Mouse (Mus musculus): ENCODE data around the gene Borcs7. TPM values are rescaled to one million over a fixed set of nuclear protein-coding genes. Genes with fewer than 3 reads are reported as not detected.

Borcs7 gene
- polyA plus RNA-seq, 1 experiment = 5.3 TPM

DNA sequence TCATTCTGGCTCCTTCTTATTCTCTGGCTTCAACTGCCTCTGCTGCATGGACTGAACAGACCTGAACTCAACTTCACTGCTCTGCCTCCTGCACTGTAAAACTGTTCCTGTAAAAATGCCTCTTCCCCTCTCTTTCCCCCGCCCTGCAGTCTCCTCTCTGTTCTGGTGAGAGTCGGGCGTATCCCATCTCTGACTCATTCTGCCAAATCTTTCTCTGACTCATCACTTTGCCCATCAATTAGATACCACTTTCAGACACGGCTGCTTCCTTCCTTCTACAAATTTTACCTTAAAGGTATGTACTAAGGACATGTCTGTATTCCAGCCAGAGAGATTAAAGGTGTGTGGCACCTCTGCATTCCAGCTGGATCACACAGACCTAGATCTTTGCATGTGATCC lies 28.4 kb downstream of the Borcs7 start:
- H3K36me3 ChIP-seq (ENCODE audit: control insufficient read depth, insufficient read depth) = no peaks in the 10 kb centered on the region
- H3K4me2 ChIP-seq (ENCODE audit: low read depth) = no peak overlapping the region
- H3K4me3 ChIP-seq = no peak overlapping the region
- H3K27me3 ChIP-seq (ENCODE audit: control insufficient read depth, insufficient read depth, insufficient read length) = no peaks in the 10 kb centered on the region
- TF ChIP-seq MYOG (IDR thresholded peaks at IDR 0.05; ENCODE audit: control insufficient read depth in 1 of 3, insufficient read depth in 1 of 3, insufficient read length in 2 of 3, low read depth in 2 of 3) (no peak), POLR2A (IDR thresholded peaks at IDR 0.05; ENCODE audit: insufficient read length, low read depth) (no peak), TCF12 (IDR thresholded peaks at IDR 0.05; ENCODE audit: insufficient read depth, poor library complexity, severe bottlenecking) (no peak), SRF (IDR thresholded peaks at IDR 0.05; ENCODE audit: control insufficient read depth, insufficient read length, low read depth) (no peak), POLR2AphosphoS2 (IDR thresholded peaks at IDR 0.05; ENCODE audit: insufficient read length, low read depth) (no peak), USF1 (IDR thresholded peaks at IDR 0.05; ENCODE audit: low read depth) (no peak), MAX (IDR thresholded peaks at IDR 0.05; ENCODE audit: low read depth) (no peak), TCF3 (IDR thresholded peaks at IDR 0.05; ENCODE audit: insufficient read length, low read depth) (no peak), CEBPB (IDR thresholded peaks at IDR 0.05; ENCODE audit: insufficient read depth, poor library complexity, severe bottlenecking) (no peak), REST (IDR thresholded peaks at IDR 0.05; ENCODE audit: insufficient read depth, insufficient read length) (no peak)
- H3K79me2 ChIP-seq (ENCODE audit: control insufficient read depth, insufficient read depth) = no peaks in the 10 kb centered on the region
- H3ac ChIP-seq (ENCODE audit: control insufficient read depth, insufficient read length) = no peak overlapping the region

DNA sequence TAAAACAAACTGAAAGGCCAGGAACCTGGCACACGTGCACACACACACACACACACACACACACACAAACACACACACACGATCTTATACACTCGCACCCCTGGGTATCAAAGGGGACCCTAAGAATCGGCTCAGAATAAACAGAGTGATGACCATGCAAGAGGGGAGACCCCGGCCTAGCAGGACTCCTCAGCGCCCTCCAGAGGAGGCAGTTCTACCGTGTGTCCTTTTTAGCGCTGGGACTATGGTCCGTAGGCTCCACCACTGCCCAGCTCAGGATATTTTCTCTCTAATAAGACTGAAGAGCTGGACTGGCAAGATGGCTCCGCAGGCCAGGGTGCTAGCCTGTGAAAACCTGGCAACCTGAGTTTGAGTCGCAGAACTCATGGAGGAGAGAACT lies 34.7 kb downstream of the Borcs7 start:
- no peak overlapping the region for H3K4me2 ChIP-seq (ENCODE audit: low read depth)
- no peak overlapping the region for H3K4me3 ChIP-seq
- H3K36me3 ChIP-seq (ENCODE audit: control insufficient read depth, insufficient read depth) = no peaks in the 10 kb centered on the region
- no peak overlapping the region for H3ac ChIP-seq (ENCODE audit: control insufficient read depth, insufficient read length)
- H3K79me2 ChIP-seq (ENCODE audit: control insufficient read depth, insufficient read depth) = no peaks in the 10 kb centered on the region
- no peaks in the 10 kb centered on the region for H3K27me3 ChIP-seq (ENCODE audit: control insufficient read depth, insufficient read depth, insufficient read length)
- TF ChIP-seq TCF3 (IDR thresholded peaks at IDR 0.05; ENCODE audit: insufficient read length, low read depth) = no peak
- TF ChIP-seq POLR2A (IDR thresholded peaks at IDR 0.05; ENCODE audit: insufficient read length, low read depth) = no peak
- no peak for TF ChIP-seq E2F4 (IDR thresholded peaks at IDR 0.05; ENCODE audit: insufficient read depth)
- no peak for TF ChIP-seq POLR2AphosphoS2 (IDR thresholded peaks at IDR 0.05; ENCODE audit: insufficient read length, low read depth)
- no peak for TF ChIP-seq REST (IDR thresholded peaks at IDR 0.05; ENCODE audit: insufficient read depth, insufficient read length)
- no peak for TF ChIP-seq MAX (IDR thresholded peaks at IDR 0.05; ENCODE audit: low read depth)
- no peak for TF ChIP-seq USF1 (IDR thresholded peaks at IDR 0.05; ENCODE audit: low read depth)
- no peak for TF ChIP-seq CEBPB (IDR thresholded peaks at IDR 0.05; ENCODE audit: insufficient read depth, poor library complexity, severe bottlenecking)
- TF ChIP-seq MYOG (IDR thresholded peaks at IDR 0.05; ENCODE audit: control insufficient read depth in 1 of 3, insufficient read depth in 1 of 3, insufficient read length in 2 of 3, low read depth in 2 of 3) = no peak
- TF ChIP-seq MYOD1 (IDR thresholded peaks at IDR 0.05; ENCODE audit: control insufficient read depth in 1 of 3, insufficient read length in 2 of 3, low read depth in 2 of 3) = no peak
- TF ChIP-seq TCF12 (IDR thresholded peaks at IDR 0.05; ENCODE audit: insufficient read depth, poor library complexity, severe bottlenecking) = no peak
- TF ChIP-seq SRF (IDR thresholded peaks at IDR 0.05; ENCODE audit: control insufficient read depth, insufficient read length, low read depth) = no peak

DNA sequence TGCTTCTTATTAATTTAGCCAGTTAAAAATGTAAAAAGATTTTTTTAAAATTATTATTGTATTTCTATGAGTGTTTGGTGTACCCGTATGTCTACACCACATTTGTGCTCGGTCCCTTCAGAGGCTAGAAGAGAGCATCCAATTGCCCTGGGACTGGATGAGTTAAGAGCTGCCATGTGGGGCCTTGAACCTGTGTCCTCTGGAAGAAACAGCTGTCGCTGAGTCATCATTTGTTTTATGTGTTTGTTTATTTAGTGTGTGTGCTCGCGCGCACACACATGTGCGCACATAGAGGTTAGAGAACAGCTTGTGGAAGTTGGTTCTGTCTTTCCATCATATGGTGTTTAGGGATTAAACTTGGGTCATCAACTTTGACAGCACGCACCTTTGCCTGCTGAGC lies 36.4 kb downstream of the Borcs7 start:
- H3K4me2 ChIP-seq (ENCODE audit: low read depth) = no peak overlapping the region
- no peaks in the 10 kb centered on the region for H3K27me3 ChIP-seq (ENCODE audit: control insufficient read depth, insufficient read depth, insufficient read length)
- H3K36me3 ChIP-seq (ENCODE audit: control insufficient read depth, insufficient read depth) = no peaks in the 10 kb centered on the region
- no peaks in the 10 kb centered on the region for H3K79me2 ChIP-seq (ENCODE audit: control insufficient read depth, insufficient read depth)
- no peak overlapping the region for H3K4me3 ChIP-seq
- TF ChIP-seq E2F4 (IDR thresholded peaks at IDR 0.05; ENCODE audit: insufficient read depth) (no peak), POLR2AphosphoS2 (IDR thresholded peaks at IDR 0.05; ENCODE audit: insufficient read length, low read depth) (no peak), MYOG (IDR thresholded peaks at IDR 0.05; ENCODE audit: control insufficient read depth in 1 of 3, insufficient read depth in 1 of 3, insufficient read length in 2 of 3, low read depth in 2 of 3) (no peak), USF1 (IDR thresholded peaks at IDR 0.05; ENCODE audit: low read depth) (no peak)
- no peak overlapping the region for H3ac ChIP-seq (ENCODE audit: control insufficient read depth, insufficient read length)

DNA sequence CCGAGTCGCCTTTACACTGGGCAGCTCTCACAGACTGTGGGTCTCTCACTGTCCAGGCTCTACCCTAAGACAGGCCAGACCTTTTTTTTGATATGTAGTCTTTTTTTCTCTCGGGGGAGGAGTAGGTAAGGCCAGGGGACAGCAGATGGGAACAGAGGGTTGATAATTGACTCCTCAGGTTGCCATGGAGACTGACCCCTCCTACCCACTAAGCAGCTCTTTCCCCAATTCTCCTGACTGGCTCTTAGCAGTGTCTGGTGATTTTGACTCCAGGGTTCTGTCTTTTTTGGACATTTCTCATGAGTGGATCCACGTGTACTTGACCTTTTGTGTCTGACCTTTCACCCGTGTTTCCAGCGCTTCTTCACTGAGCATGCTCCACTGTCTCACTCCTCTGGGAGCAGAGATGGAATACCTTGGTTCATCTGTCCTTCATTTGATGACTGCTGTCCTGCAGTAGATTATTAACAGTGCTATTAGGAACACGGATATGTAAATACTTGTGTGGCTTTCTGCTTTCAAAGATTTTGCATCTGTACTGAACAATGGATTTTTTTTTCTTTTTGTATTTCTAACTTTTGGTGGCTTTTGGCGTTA lies 37.5 kb downstream of the Borcs7 start:
- no peaks in the 10 kb centered on the region for H3K79me2 ChIP-seq (ENCODE audit: control insufficient read depth, insufficient read depth)
- TF ChIP-seq POLR2AphosphoS2 (IDR thresholded peaks at IDR 0.05; ENCODE audit: insufficient read length, low read depth) = no peak
- no peak for TF ChIP-seq E2F4 (IDR thresholded peaks at IDR 0.05; ENCODE audit: insufficient read depth)
- TF ChIP-seq SRF (IDR thresholded peaks at IDR 0.05; ENCODE audit: control insufficient read depth, insufficient read length, low read depth) = no peak
- no peak for TF ChIP-seq TCF3 (IDR thresholded peaks at IDR 0.05; ENCODE audit: insufficient read length, low read depth)
- TF ChIP-seq MAX (IDR thresholded peaks at IDR 0.05; ENCODE audit: low read depth) = no peak
- no peak for TF ChIP-seq POLR2A (IDR thresholded peaks at IDR 0.05; ENCODE audit: insufficient read length, low read depth)
- TF ChIP-seq MYOG (IDR thresholded peaks at IDR 0.05; ENCODE audit: control insufficient read depth in 1 of 3, insufficient read depth in 1 of 3, insufficient read length in 2 of 3, low read depth in 2 of 3) = no peak
- TF ChIP-seq TCF12 (IDR thresholded peaks at IDR 0.05; ENCODE audit: insufficient read depth, poor library complexity, severe bottlenecking) = no peak
- no peak for TF ChIP-seq MYOD1 (IDR thresholded peaks at IDR 0.05; ENCODE audit: control insufficient read depth in 1 of 3, insufficient read length in 2 of 3, low read depth in 2 of 3)
- no peak for TF ChIP-seq CEBPB (IDR thresholded peaks at IDR 0.05; ENCODE audit: insufficient read depth, poor library complexity, severe bottlenecking)
- no peak for TF ChIP-seq REST (IDR thresholded peaks at IDR 0.05; ENCODE audit: insufficient read depth, insufficient read length)
- TF ChIP-seq USF1 (IDR thresholded peaks at IDR 0.05; ENCODE audit: low read depth) = no peak

More for the DNA sequence above, 37.5 kb downstream of the Borcs7 start:
- Histone ChIP-seq H3ac (ENCODE audit: control insufficient read depth, insufficient read length) (no peak overlapping the region), H3K27me3 (ENCODE audit: control insufficient read depth, insufficient read depth, insufficient read length) (no peaks in the 10 kb centered on the region), H3K4me2 (ENCODE audit: low read depth) (no peak overlapping the region), H3K4me3 (no peak overlapping the region), H3K36me3 (ENCODE audit: control insufficient read depth, insufficient read depth) (no peaks in the 10 kb centered on the region)

Data from myocyte (in vitro differentiated cells).